Mouse (Mus musculus): ENCODE results near the gene 1600015I10Rik.

DNA sequence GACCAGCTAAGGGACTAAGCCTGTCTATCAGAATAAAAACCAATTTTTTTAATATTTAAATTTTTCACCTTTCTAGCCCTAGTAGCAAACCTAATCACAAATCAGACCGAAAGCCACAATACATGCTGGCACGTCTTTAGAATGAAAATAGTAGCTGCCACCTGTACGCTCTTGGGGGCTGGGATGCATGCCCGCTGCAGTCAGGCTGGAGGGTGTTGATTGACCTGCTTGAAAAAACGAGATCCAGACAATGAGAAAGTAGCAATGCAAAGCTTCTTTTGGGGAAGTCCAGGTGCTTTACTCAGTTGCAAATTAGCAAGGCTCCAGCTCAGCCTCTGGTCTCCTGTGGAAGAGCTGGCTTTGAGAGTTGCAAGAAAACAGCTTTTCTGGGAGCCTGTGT is 32.7 kb upstream of the 1600015I10Rik start:
- no peak for TF ChIP-seq CTCF (IDR thresholded peaks at IDR 0.05)
- no peak for TF ChIP-seq POLR2A (IDR thresholded peaks at IDR 0.05; ENCODE audit: insufficient read depth, low read depth, low read length)
- TF ChIP-seq EP300 (IDR thresholded peaks at IDR 0.05; ENCODE audit: insufficient read depth, low read depth, low read length): no peak
